13 mouse cellular contexts compared by ENCODE assay signal in the genomic region with DNA sequence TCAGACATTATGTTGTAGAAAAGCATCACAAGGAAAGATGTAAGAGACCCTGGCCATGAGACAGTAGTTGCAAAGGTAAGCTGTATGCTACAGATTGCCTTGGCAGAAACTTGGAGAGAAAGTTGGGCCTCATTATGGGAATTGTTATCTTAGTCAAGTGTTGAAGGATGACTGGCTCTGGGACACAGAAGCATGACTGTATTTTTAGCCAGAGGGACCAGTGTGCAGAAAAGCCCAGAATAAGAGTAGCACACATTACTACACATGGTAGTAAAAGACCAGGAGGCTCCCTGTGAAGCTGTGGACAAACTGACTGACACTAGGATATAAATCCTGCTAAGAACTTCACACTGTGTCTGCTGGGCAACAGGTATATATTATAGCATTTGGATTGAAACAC.
"Had no signal": no experiment of that assay in that cellular context is flagged by ENCODE, and none has a peak within 500 bp of the region (broad histone marks: within the 10 kb centered on the region; RNA-seq: fewer than 3 reads in every experiment).

No protein-coding gene starts in this region.

- H3K36me3 ChIP-seq: liver, embryonic 13.5 days had no signal

- H3K27ac ChIP-seq: kidney, postnatal 0 days; layer of hippocampus, adult 2 months; left cerebral cortex, adult 2 months; liver, embryonic 13.5 days had no signal

- H3K4me3 ChIP-seq: layer of hippocampus, adult 2 months; left cerebral cortex, adult 2 months; liver, embryonic 13.5 days had no signal

- H3K9ac ChIP-seq: liver, embryonic 13.5 days had no signal

- DNase-seq: kidney, postnatal 25 days; layer of hippocampus, postnatal 36 days; liver, embryonic 13.5 days; lung, adult 2 months; lung, postnatal 14 days; lung, postnatal 4 days; midbrain, embryonic 14.5 days; thymus, adult 18-20 months; thymus, postnatal 36 days had no signal

- H3K4me2 ChIP-seq: liver, embryonic 13.5 days; midbrain, embryonic 11.5 days had no signal

- H3K4me1 ChIP-seq: liver, embryonic 13.5 days had no signal

- H3K27me3 ChIP-seq: liver, embryonic 13.5 days had no signal

- H3K9me3 ChIP-seq: liver, embryonic 13.5 days had no signal
